Mouse (Mus musculus) hindbrain, embryonic 12.5 days (tissue): ENCODE data around the gene Acan. TPM values are rescaled to one million over a fixed set of nuclear protein-coding genes. Genes with fewer than 3 reads are reported as not detected.

Experiments used
- ATAC-seq: fragments of 200-750 bp; cut with Nextera tagmentation; 2 replicates; pipeline ENCODE4 v1.8.0; 2017; ENCODE audit warnings: moderate TSS enrichment; ENCODE audit not compliant: low FRiP score
- H3K27ac ChIP-seq: fragments of 300-500 bp; sonication (generic); 2 replicates; pipeline ENCODE4 v1.5.1; 2016; ENCODE audit warnings: mild to moderate bottlenecking
- H3K27me3 ChIP-seq: fragments of 300-500 bp; sonication (generic); 2 replicates; pipeline ENCODE4 v1.6.1; 2016; ENCODE audit warnings: mild to moderate bottlenecking
- H3K36me3 ChIP-seq: fragments of 300-500 bp; sonication (generic); 2 replicates; pipeline ENCODE4 v1.6.1; 2016; ENCODE audit warnings: mild to moderate bottlenecking
- H3K4me1 ChIP-seq: fragments of 300-500 bp; sonication (generic); 2 replicates; pipeline ENCODE4 v1.6.1; 2016
- H3K4me2 ChIP-seq: fragments of 300-500 bp; sonication (generic); replicated peaks from 2 replicates; pipeline ENCODE4 v1.6.1; 2016; ENCODE audit warnings: mild to moderate bottlenecking
- H3K4me3 ChIP-seq: fragments of 300-500 bp; sonication (generic); 2 replicates; pipeline ENCODE4 v1.5.1; 2016; ENCODE audit warnings: mild to moderate bottlenecking
- H3K9ac ChIP-seq: fragments of 300-500 bp; sonication (generic); 2 replicates; pipeline ENCODE4 v1.6.1; 2016; ENCODE audit warnings: mild to moderate bottlenecking, moderate library complexity
- H3K9me3 ChIP-seq: fragments of 300-500 bp; sonication (generic); replicated peaks from 2 replicates; pipeline ENCODE4 v1.6.1; 2016; ENCODE audit warnings: mild to moderate bottlenecking
- WGBS: fragments of 180-500 bp; shearing (Covaris S2); methylation state at CpG from one replicate; pipeline ENCODE4 v1.1.7; 2016; 5-methylcytosine and 5-hydroxymethylcytosine counted together
- polyA plus RNA-seq: library from polyadenylated mRNA; unstranded; fragments of >200 nt; fragmentation: Nextera tagmentation; extraction: Ambion mirVana; gene quantifications from 2 replicates; pipeline ENCODE4 v1.2.1, GENCODE M21; 2016

The Acan gene
- polyA plus RNA-seq, 1 experiment from 2014 or later = 4.4 TPM

DNA sequence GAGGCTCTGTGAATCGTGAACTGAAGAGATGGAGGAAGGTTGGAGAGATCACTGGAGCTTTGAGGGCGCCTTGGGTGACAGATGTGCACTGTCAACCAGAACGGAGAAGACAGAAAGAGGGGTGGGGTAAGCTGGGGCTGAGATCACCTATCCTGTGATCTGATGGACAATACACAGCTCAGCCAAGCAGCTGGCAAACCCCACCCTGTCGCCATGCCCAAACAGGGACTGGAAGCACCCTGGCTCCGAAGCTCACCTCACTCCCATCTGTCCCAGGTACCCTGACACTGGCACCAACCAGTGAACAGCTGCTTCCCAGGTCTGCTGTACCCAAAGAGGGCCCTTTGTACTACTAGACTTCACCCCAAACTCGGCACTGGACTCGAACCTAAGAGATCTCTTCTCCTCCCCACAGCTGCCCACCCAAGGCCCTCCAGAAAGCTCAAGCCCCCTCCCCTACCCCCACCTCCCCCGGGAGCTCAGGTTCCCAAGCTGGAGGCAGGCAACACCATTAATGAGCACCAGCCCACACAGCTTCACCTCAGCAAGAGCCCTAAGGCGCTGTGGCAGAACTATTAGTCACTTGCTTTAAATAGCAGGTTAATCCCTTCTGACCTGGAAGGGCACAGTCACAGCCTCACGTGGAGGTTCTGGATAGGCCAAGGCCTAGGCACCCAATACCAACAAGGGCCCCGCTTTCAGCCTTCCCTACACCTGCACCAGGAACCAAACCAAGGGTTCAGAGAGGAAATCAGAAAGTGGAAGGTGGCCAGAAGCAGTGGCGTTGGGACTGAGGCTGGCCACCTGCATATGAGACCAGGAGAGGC lies 93.9 kb downstream of the Acan start:
- no peak for ATAC-seq
- Histone ChIP-seq H3K4me2 (peak overlapping the region; percentile 89), H3K27me3 (0 out of 2 replicates have a peak, but pooled peaks cover 7% of the 10 kb centered on the region), H3K27ac (no peak overlapping the region), H3K36me3 (no peaks in the 10 kb centered on the region), H3K9me3 (no peaks in the 10 kb centered on the region), H3K9ac (peak overlapping the region; percentile 69; the same call in 1 of the 2 replicates), H3K4me3 (peak overlapping the region; percentile 54; the same call in 1 of the 2 replicates), H3K4me1 (peaks cover 22% of the 10 kb centered on the region)
- 60% methylated on average over 12 of the region's 12 CpGs for WGBS

DNA sequence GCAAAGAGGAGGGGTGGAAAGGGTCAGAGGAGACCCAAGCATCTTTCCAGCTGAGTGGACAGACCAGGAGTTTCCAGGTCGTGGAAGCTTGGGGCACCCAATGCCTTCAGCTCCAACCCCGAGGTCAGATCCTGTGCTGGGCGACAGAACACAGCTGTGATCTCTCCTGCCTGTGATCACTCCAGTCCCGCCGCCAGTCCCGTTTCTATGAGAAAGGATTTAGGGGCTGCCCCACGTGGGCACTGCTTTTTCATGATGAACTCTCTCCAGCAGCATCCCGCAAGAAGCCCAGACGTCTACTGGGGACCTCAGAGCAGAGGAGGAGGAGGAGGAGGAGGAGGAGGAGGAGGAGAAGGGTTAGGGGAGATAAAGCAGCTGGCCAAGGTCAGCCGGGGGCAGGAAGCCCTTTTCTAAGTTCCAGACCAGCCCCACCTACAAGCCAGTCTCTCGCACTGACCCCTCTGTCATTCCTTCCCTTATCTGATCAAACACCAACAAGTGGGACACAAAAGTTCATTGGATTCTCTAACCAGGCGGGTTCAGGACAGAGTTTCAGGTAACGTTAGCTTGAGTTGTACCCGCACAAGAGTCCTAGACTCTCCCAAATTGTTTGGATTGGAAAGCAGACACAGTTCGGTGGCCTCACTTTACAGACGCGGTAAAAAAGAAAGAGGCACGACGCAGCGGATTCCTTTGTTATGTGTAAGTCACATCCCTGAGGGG lies 94.8 kb downstream of the Acan start:
- Histone ChIP-seq H3K4me1 (peaks cover 22% of the 10 kb centered on the region), H3K27ac (no peak overlapping the region), H3K27me3 (0 out of 2 replicates have a peak, but pooled peaks cover 7% of the 10 kb centered on the region), H3K36me3 (no peaks in the 10 kb centered on the region), H3K9me3 (no peaks in the 10 kb centered on the region), H3K4me2 (peak overlapping the region; percentile 89), H3K9ac (peak overlapping the region; percentile 69), H3K4me3 (peak overlapping the region; percentile 54)
- under 1% methylated on average over 19 of the region's 20 CpGs for WGBS
- peak; percentile 24 for ATAC-seq

GRCm38 (mm10) chr7:79148711-79149266 lies 95.5 kb downstream of the Acan start, which contains the start of gene Mfge8:
TSS of gene Mfge8 (minus strand) at chr7:79149060.
- H3K27ac ChIP-seq = peak within 1 kb of the TSS; percentile 12; the same call in 1 of the 2 replicates
- 0% methylated on average over 39 of the region's 39 CpGs for WGBS
- H3K9ac ChIP-seq = peak within 1 kb of the TSS; percentile 69
- peak within 1 kb of the TSS; percentile 54 for H3K4me3 ChIP-seq
- H3K36me3 ChIP-seq = no peaks in the 10 kb centered on the region
- ATAC-seq = peak; percentile 93
- no peaks in the 10 kb centered on the region for H3K9me3 ChIP-seq
- H3K4me1 ChIP-seq = peaks cover 22% of the 10 kb centered on the region
- H3K27me3 ChIP-seq = 0 out of 2 replicates have a peak, but pooled peaks cover 7% of the 10 kb centered on the region
- peak within 1 kb of the TSS; percentile 89 for H3K4me2 ChIP-seq

- no peak overlapping the region for H3K4me3 ChIP-seq
- 0 out of 2 replicates have a peak, but pooled peaks cover 7% of the 10 kb centered on the region for H3K27me3 ChIP-seq
- H3K4me2 ChIP-seq = peak overlapping the region; percentile 89; the same call in 1 of the 2 replicates
- peaks cover 22% of the 10 kb centered on the region for H3K4me1 ChIP-seq
- no peak for ATAC-seq
- no peak overlapping the region for H3K27ac ChIP-seq
- 70% methylated on average over 6 of the region's 6 CpGs for WGBS
- H3K36me3 ChIP-seq = no peaks in the 10 kb centered on the region
- no peak overlapping the region for H3K9ac ChIP-seq
- H3K9me3 ChIP-seq = no peaks in the 10 kb centered on the region
Observed at GRCm38 (mm10) chr7:79149522-79149921, 96.2 kb downstream of the Acan start.

GRCm38 (mm10) chr7:79159406-79159805 lies 106.1 kb downstream of the Acan start:
- Histone ChIP-seq H3K9me3 (no peaks in the 10 kb centered on the region), H3K36me3 (no peaks in the 10 kb centered on the region), H3K27me3 (no peaks in the 10 kb centered on the region), H3K4me2 (no peak overlapping the region), H3K4me3 (no peak overlapping the region), H3K9ac (no peak overlapping the region), H3K4me1 (no peaks in the 10 kb centered on the region), H3K27ac (no peak overlapping the region)
- WGBS = 78% methylated on average over 1 of the region's 1 CpGs
- ATAC-seq = no peak

Other genes with a start within 250 kb of the Acan start
- 19.8 and 21.6 TPM in 2 replicates for gene Det1, start 206.2 kb upstream of the Acan start, polyA plus RNA-seq
- gene Aen, start 157.6 kb upstream of the Acan start, polyA plus RNA-seq = 44.3 and 44.6 TPM in 2 replicates
- gene Isg20, start 140.1 kb upstream of the Acan start, polyA plus RNA-seq = 0.40 and 0.86 TPM in 2 replicates
- gene Hapln3, start 77.5 kb downstream of the Acan start, polyA plus RNA-seq = 0.92 and 1.9 TPM in 2 replicates
- gene Mfge8, start 95.6 kb downstream of the Acan start, polyA plus RNA-seq = 72.5 and 73.2 TPM in 2 replicates
- 14.3 and 17.7 TPM in 2 replicates for gene Abhd2, start 219.7 kb downstream of the Acan start, polyA plus RNA-seq